Mouse (Mus musculus): Measurements from ENCODE around the gene Smoc2.

Smoc2 gene

GRCm38 (mm10) chr17:14277310-14277709 is 2.0 kb upstream of the Smoc2 start:
- 93% methylated on average over 7 of the region's 7 CpGs for WGBS

DNA sequence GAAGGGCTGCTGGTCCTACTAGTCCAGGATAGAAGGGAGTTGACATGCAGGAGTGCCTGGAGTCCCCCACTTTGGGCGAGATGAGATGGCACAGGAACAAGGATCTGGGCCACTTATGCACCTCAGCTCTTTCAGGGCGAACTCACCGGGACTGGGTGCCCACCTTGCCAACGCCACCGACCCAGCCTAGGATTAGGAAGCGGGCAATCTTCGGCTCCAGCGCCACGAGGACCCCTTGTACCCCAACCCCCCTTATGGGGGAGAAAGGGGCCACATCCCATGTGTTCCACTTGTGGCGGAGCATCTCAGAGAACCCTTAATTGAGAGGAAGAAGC is 627 bp downstream of the Smoc2 start:
- 2% methylated on average over 10 of the region's 10 CpGs for WGBS

GRCm38 (mm10) chr17:14280425-14280833 is 1.1 kb downstream of the Smoc2 start:
- WGBS: under 1% methylated on average over 31 of the region's 31 CpGs

GRCm38 (mm10) chr17:14288015-14288616 is 8.8 kb downstream of the Smoc2 start:
- WGBS: 36% methylated on average over 7 of the region's 7 CpGs

DNA sequence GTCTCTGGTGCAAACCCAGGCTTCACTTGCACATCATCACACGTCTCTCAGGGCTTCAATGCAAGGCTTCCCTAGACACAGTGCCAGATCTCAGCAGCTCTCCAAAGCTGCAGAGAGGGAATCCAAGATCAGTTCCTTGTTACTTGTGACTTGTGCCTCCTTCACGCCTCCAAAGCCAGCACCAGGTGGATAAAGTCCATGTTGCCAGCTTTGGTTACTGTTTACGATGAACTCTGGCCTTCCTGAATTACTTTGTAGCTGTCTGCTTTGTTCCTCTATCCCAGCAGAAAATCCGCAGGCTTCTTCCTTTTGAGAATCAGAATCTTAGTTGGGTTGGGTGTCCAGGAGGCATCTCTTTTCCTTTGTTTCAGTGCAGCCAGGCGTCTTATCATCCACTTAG is 14.3 kb downstream of the Smoc2 start:
- 87% methylated on average over 5 of the region's 5 CpGs for WGBS

- WGBS: 97% methylated on average over 3 of the region's 3 CpGs
Observed at GRCm38 (mm10) chr17:14295146-14295545, 15.8 kb downstream of the Smoc2 start.

DNA sequence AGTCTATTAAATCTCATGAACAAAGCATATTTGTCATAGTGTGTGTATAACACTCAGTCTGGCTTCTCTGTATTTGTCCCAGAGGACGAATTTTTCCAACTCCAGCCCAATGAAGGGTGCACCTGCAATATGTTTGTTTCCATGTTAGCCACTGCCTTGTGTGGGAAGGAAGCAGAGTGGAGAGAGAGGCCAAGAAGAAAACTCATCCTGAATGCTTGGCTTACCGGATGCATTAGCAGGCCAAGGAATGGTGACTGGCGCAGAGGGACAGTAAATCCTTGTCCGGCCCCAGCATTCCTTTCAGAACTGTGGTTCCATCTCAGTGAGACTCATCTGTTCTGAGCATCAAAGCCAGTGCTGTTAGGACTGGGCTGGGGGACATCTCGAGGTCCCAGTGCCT is 21.1 kb downstream of the Smoc2 start:
- 80% methylated on average over 5 of the region's 5 CpGs for WGBS

- 74% methylated on average over 7 of the region's 7 CpGs for WGBS
Observed at GRCm38 (mm10) chr17:14301491-14302344, 22.4 kb downstream of the Smoc2 start.

GRCm38 (mm10) chr17:14302356-14302755 is 23.1 kb downstream of the Smoc2 start:
- 67% methylated on average over 6 of the region's 6 CpGs for WGBS

- 97% methylated on average over 6 of the region's 6 CpGs for WGBS
Observed at GRCm38 (mm10) chr17:14303722-14304121, 24.4 kb downstream of the Smoc2 start.

DNA sequence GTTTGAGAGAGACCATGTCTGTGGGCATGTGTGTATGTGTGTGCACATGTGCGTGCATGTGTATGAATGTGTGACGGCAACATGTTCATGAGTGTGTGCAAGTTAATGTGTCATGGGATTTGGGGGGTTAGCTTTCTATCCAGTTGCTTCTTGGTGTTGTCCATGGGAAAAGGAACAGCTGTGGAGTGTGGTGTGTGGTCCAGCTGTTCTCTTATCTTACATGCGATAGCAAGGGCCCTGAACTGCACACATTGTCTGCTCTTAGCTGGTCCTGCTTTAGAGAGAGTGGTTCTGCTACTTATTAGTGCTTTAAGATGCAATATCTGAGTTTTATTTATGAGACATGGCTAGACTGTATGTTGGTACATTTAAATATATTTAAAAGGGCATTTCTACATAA is 30.6 kb downstream of the Smoc2 start:
- 93% methylated on average over 3 of the region's 3 CpGs for WGBS

- 67% methylated on average over 6 of the region's 6 CpGs for WGBS
Observed at GRCm38 (mm10) chr17:14312440-14312839, 33.1 kb downstream of the Smoc2 start.

DNA sequence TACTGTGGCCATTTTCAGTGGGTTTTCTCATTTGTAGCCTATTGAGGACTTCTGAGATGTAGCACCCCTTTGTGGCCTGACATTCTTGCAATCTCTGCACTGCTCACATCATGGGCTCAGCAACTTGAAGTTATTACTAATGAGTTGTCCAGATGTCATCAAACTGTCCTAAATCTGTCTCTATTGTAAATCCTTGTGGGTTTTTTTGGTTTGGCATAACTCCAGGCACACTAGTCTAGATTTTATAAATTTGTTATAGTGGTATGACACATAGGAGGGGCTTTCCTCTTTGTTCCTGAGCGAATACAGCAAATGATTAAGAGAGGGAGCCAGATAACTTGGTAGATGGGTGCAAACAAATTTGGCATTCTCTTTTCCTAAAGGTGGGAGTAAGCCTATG is 35.0 kb downstream of the Smoc2 start:
- WGBS: 74% methylated on average over 1 of the region's 1 CpGs

DNA sequence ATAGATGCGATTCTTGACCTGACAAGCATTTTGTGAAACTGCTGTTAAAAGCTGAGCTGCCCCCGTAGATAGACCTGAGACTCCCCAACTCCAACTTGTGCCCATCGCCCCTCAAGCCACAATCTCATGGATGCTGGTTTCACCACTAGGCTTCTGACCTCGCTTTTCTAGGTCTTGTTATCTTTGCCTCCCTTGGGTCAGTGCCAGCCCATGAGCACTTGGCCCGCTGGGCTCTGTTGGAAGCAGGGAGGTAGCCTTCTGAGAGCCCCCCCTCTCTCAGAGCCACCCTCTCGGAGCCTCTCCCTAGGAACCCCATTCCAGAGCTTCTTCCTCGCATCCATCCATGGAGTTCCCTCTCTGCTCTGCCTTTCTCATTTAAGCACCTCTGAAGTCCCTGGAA is 37.2 kb downstream of the Smoc2 start:
- 89% methylated on average over 7 of the region's 7 CpGs for WGBS

GRCm38 (mm10) chr17:14317439-14317838 is 38.1 kb downstream of the Smoc2 start:
- 74% methylated on average over 4 of the region's 4 CpGs for WGBS

DNA sequence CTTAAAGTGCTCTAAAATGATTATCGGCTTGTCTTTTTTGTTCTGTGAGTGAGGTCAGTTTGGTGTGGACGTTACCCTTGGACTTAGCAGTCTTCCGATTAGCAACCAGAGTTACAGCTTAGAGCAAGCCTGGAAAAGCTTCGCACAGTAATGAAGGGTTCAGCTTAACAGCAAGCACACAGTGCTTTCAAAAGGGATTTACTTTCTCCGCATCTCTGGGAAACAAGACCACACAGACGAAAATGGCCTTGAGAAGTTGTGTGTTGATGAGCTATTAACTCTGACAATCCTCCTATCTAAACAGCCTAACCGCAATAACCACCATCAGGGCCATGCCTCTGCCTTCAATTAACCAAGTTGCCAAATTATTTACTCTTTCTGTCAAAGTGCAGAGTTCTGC is 46.9 kb downstream of the Smoc2 start:
- 84% methylated on average over 7 of the region's 7 CpGs for WGBS

DNA sequence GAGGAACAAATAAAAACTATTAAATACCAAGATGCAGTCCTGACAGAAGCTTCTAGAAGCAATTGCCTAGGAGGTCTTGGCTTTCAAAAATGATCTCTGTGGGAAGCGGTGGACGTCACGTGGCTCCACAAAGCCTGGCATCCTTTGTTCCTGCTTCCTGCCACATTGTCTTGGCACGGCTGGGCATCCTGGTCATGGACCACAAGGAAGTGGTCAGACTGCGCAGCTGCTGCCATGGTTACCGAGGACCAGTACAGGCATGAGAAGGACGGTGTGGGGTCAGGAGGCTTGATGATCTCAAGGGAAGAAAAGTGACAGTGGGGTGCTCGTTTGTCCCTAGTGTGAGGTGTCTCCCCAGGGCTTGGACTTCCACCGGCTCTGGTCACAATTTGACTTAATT is 48.7 kb downstream of the Smoc2 start:
- 59% methylated on average over 9 of the region's 9 CpGs for WGBS

- WGBS: 91% methylated on average over 7 of the region's 7 CpGs
Observed at GRCm38 (mm10) chr17:14330498-14330897, 51.2 kb downstream of the Smoc2 start.

- 67% methylated on average over 5 of the region's 5 CpGs for WGBS
Observed at GRCm38 (mm10) chr17:14339932-14340557, 60.7 kb downstream of the Smoc2 start.

GRCm38 (mm10) chr17:14340736-14341135 is 61.4 kb downstream of the Smoc2 start:
- WGBS: 70% methylated on average over 2 of the region's 2 CpGs

- WGBS: 69% methylated on average over 8 of the region's 8 CpGs
Observed at GRCm38 (mm10) chr17:14342511-14342910, 63.2 kb downstream of the Smoc2 start.

- 70% methylated on average over 12 of the region's 12 CpGs for WGBS
Observed at GRCm38 (mm10) chr17:14343442-14343841, 64.1 kb downstream of the Smoc2 start.

- WGBS: 85% methylated on average over 4 of the region's 4 CpGs
Observed at GRCm38 (mm10) chr17:14345556-14345955, 66.2 kb downstream of the Smoc2 start.
